Mouse (Mus musculus) granulocyte monocyte progenitor cell, adult 5-6 weeks (primary cell): ENCODE measurements around the gene Dscaml1. TPM values are rescaled to one million over a fixed set of nuclear protein-coding genes. Genes with fewer than 3 reads are reported as not detected.

Source experiments
- ATAC-seq: replicated peaks from 2 replicates; pipeline ENCODE4 v1.8.0; 2016; ENCODE audit warnings: mild to moderate bottlenecking, moderate TSS enrichment, inconsistent platforms; ENCODE audit not compliant: poor library complexity, severe bottlenecking
- total RNA-seq, 2 experiments: library from RNA; stranded (forward) in 1 of 2; stranded (reverse) in 1 of 2; fragments of 200-712, 200-1000 nt in 1 of 2; fragments of >200 nt in 1 of 2; fragmentation: Nextera tagmentation in 1 of 2; gene quantifications; 2 replicates each; pipeline ENCODE4 v1.2.3; 2014 to 2017

The Dscaml1 gene
- total RNA-seq, 2 experiments from 2014 or later = not detected

DNA sequence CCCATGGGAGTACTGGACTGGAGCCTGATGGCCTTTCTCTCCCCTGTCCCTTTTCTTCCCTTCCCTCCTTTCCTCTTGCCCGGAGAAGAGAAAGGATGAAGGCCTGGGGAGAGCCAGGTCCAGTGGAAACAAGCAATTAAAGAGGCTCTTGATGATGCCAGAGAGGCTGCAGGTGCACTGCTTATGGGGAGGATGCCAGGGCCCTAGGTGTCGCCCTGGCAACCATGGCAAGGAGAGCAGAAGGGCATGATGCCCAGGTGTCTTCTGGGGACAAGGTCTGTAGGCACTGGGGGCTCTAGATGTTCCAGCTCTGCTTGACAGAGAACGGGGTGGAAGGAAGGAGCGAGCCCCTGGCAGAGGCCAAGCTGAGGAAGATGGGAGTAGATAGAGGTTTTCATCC, 23.2 kb downstream of the Dscaml1 start:
- no peak for ATAC-seq

DNA sequence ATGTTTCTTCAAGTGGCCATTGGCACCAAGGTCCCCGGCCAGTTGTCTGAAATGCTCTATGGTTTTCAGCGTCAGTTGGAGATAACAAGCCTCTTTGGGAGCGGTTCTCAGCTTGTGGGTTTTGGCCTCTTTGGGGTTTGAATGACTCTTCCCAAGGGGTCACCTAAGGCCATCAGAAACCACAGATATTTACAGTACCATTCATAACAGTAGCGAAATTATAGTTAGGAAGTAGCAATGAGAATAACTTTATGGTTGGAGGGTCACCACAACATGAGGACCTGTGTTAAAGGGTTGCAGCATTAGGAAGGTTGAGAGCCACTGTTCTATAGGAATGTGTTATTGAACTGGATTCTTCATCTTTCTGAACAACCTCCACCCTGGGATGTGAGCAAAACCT, 24.9 kb downstream of the Dscaml1 start:
- ATAC-seq = no peak

DNA sequence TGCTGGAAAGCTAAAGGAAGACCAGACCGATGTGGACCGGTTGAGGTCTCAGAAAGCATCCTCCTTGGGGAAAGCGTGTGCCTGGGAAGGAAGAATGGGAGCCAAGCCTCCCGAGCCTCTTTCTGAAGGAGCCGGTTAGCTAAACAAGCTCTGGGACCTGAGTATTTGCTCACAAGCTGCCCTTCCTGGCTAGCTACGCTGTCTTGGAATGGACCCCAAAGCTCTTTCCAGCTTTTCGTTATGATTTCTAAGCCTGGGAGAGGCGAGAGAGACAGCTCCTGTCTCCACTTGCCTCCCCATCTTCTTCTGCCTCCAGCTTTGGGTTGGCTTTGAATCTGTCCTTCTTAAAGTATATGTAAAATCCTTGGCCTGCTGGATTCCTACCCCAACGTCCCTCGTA, 27.6 kb downstream of the Dscaml1 start:
- ATAC-seq = no peak

DNA sequence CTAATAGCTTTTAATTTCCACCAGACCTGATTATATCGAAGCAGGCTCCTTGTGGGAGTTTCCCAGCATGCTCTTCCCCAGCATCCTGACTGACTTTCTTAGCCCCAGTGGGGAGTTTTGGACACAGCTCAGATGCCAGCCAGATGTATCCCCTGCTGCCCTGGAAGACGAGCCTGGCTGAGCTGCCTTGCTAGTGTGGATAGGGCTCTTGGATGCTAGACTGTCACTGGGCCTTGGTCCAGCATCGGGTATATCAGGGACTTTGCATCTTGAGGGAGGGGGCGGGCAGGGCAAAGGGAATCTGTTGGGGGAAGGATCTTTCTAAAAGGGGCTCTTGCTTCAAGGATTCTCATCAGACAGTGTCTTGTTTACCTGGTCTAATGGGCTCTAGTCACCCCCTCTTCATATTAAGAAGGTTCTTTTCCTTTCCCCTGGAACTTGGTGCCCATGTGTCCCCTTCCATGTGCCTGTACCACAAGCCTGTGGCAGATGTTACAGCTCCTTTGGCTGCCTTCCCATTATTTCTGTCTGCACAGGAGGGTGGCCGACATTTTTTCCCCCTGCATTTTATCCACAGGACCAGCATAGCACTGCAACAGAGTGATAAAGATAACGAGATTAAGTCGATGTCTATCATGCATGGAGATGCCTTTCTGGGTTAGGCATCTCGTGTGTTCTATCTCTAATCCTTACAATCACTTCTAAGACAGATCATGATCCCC, 28.6 kb downstream of the Dscaml1 start:
- no peak for ATAC-seq

DNA sequence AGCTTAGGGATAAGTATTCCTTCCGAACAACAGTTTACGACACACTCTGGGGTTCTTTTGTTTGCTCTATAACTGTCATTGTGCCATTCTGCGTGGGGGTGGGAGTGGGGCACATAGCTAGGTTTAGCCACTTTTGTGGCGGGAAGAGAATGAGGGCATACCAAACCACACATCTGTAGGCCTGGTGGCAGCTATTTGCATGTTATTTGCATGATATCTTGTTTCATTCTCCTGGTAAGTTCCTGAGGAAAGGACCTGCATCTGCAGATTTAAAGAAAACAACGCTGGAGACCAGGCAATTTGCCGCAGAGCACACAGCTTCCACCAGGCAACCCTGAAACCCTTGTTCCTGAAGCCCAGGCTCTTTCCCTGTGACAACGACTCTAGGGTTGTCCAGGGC, 30.8 kb downstream of the Dscaml1 start:
- no peak for ATAC-seq

DNA sequence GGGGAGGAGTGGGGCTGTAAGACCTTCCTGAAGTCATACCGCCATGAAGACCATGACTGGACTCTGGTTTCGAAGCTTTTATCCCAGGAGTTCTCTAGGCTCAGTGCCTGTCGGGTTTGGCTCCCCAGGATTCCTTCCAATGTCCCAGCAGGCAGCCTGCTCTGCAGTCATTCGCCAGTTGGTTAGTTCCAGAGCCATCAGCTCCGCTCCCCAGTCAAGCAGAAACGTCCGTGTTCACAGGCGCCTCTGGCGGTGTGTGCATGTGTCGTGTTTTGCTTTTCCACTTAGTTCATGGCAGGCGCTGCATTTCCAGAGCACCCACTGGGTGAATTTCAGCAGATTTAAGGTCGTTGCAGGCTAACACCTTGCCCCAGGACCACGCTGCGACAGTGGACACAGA, 31.9 kb downstream of the Dscaml1 start:
- ATAC-seq = no peak

DNA sequence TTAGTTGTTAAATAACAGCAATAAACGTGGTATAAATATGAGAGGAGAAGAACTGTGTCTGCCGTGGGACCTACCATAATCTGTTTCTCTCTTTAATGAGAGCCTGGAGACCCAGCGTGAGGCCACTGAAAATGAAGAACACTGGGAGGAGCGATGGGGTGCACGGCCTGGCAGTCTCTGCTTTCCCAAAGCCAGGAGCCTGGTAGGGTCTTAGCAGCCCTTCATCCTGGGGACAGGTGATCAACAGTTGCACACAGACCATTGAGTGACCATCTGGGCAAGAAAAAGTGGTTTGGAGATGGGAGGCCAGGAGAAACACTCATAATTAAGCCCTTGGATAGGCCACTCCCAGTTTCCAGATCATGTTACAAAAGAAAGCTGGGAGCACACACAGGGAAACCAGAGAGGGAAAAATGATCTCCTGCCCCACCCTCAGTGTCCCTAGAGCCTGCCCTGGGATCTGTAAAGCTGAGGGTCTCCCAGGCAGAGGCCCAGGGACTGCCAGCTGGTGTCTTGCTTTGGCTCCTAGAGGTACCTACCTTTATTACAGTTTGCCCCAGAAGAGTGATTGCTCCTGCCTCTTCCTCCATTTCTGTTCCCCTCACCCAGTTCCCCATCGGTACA, 39.1 kb downstream of the Dscaml1 start:
- no peak for ATAC-seq

DNA sequence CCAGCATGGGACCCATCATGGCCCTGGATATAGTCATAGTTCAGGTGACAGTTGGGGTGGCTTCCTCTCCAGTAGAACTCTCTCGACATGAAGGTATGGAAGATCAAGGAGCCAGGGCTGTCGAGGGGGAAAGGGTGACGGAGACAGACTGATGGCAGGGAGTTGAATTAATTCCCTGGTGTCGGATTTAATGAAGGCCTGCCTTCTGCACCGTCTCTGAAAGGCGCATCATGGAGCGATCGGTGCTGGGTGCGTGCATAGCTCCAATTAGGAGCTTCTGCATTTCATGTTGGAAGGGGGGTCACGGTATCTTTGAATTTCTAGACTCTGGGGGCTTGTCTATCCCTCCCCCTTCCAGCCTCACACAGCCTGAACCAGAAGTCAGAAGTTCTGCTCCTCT, 41.8 kb downstream of the Dscaml1 start:
- no peak for ATAC-seq

DNA sequence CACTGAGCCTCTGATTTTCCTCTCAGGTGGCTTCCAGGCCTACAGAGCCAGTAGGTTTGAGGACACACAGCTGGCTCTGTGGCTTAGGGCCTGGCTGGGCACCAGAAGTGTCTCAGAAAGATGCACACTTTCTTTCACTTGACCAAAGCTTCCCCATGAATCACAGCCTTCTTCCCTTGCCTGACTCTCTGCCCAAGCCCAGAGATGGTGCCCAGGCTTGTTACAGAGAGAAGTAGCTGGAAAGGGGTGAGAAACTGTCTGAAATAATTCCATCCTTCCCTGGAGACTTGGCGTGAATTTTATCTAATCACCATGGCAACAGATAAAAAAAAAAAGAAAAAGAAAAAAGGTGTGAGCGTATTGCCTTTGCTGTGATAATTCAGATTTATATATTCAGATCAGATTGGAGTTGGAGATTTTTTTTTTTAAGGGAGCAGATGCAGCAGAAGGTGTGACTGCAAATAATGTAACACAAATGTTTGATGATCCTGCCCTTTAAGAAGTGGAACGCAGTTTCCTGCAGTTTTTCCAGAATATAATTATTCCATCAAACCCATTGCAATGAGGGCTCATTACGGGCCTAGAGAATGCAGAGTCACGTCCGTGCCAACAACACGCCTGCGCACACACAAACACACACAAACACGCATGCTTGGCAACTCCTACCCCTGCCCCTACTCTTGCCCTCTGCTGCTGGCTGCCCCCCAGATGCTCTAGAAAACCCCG, 44.5 kb downstream of the Dscaml1 start:
- no peak for ATAC-seq

DNA sequence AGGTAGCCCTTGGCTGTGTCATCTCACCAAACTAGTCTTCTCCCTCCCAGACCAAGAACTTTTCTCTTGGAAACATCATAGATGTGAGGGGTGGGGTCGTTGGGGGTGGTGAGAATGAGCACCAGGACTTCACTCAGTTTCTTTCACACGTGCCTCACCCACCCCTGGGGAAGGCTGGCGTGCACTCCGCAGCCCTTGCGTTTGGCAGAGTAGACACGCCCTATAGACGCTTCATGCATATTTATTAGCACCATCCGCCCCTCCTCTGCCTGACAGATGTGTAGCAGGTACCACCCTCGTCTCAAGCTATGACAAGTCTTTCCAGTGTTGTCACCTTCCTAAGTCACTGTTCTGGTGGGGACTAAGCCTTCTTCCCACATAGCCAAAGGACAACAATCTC, 45.3 kb downstream of the Dscaml1 start:
- ATAC-seq = no peak

DNA sequence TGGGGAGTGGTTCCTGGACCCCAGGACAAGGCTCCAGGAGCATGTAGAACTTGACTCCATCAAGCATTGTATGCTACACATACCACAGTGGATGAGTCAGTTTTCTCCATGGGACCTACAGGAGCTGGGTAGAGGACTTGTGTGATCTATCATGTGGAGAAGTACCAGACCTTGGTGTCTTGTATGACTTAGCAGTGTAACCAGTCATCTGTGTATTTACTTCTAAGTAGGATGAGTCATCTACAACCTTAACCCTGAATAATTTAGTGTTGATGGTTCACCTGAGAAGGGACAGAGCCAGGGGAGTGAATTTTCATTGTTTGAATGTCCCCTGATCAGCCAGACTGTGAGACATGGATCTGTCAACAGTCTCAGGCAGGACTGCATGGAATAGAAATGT, 48.4 kb downstream of the Dscaml1 start:
- ATAC-seq = no peak

DNA sequence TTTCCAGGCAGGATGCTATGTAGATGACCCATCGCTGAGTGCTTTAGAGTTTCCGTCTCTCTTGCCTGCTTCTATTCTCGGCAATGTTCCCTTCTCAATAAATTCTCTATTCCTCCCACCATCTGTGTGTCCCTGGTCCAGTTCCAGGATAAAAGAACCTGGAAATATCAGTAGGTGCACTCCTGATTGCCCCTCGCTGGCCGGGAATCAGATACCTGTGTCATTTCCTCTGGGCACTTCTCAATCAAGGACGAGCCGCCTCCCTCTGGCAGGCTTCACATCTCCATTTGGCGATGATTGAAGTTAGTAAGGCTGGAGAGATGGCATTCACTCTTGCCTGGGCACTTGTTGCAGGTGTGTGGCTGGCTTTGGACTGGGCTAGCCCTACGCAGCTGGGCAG, 54.5 kb downstream of the Dscaml1 start:
- ATAC-seq = no peak

DNA sequence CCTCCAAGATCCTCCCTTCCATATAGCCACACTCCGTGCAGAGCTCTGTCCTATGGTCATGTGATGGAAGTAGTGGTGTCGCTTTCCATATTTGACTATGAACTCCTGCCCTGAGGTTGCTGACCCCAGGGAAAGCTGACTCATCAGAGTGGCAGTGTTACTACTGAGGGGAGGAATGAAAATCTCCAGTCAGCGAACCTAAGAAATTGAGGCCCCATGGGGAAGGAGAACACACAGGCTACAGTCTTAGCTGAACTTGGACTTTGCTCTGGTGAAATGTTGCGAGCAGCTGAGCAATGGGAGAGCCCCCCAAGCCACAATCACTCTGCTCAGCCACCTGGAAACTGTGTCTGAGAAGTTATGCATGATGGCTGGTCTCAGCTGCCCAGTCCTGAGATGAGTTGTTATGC, 60.2 kb downstream of the Dscaml1 start:
- ATAC-seq = no peak

DNA sequence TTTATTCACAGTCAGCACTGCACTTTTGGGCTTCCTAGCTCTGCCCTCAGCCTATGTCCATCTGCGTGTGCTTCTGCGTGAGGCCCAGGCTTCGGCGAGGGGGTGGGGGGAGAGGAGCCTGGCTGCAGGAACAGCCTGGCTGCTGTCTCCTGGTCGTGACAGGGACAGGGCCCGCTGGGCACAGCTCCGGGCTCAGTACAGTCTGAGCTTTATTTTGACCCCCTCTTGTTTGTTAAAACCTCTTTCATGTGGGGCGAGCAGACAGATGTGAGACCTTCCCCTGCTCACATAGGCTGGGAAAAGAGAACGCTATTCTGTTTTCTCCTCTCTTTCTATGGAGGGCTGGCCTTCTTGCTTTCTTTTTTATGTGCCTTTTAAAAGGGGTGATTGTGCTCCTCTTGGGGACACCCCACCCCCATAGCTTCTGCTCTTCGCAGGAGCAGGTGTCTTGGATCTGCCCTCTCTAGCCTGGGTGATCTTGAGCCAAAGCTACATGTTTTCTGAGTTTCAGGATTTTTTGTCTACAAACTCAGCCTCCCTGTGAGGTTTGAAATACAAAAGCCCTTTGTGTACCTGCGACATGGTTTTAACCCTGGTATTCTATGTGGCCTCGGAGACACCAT, 60.9 kb downstream of the Dscaml1 start:
- no peak for ATAC-seq

DNA sequence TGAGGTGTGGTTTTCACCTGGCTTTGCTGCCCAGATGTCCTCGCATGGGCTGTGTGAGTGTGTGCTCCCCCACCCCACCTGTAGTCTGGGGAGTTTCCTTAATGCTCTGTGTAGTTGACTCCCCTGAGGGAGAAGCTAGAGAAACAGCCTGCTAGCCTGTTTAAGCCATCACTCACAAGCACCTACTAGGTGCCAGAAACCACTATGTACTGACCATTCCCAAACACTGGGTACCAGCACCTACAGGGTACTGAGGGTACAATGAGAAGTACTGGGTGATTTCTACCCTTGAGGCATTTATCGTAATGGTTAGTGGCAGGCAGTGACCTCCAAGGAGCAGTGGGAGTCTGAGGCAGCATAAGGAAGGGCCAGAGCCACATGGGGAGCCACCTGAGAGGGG, 64.5 kb downstream of the Dscaml1 start:
- ATAC-seq = no peak

DNA sequence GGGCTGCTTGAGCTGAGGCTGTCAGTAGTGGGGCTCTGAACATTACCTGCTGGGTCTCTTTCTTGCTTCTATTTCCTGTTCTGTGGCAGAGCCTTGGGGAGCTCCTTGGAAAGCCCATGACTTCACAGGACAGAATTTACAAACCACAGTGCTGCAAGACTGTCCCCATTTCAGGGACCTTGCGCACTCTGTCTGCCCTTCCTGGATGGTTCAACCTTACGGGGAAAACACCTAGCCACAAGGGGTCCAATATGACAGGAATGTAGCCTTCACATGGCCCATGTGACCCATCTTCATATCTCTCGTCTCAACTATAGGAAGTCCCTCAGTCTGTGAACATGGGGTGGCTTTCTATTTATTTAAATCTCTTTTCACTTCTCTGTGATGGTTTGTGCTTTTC, 68.5 kb downstream of the Dscaml1 start:
- no peak for ATAC-seq

DNA sequence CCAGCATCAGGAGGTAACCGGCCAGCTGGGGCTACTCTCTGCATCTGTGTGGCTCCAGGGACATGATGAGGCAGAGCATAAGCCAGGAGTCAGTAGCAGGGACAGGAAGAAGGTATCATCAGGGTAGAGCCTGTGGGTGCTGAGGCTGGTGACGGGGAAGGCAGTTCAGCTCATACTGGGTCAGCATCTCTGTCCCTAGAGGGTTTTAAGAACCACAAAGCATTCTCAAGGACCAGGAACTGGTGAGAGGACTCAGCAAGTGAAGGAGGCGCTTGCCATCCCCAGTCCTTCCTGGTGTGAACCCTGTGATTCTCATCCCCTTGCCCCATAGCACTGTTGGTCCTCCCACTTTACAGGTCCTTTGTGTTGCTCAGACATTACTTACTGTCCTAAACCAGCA, 69.9 kb downstream of the Dscaml1 start:
- no peak for ATAC-seq

DNA sequence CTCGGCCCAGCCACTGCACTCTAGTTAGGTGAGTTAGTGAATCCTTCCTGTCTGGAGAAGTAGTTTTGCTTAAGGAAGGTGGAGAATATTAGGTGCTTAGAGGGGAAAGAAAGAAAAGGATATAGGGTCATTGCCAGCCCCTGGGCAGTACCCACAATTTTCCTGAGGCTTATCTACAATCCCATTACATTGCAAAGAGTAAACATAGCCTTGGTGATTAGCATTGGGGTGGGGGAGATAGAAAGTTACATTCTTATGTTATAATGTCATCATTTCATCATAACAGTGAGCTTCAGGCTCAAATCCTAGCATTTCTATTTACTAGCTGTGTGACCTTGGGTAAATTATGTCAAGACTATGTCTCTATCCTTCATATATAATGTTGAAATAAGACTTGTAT, 70.5 kb downstream of the Dscaml1 start:
- ATAC-seq = no peak

DNA sequence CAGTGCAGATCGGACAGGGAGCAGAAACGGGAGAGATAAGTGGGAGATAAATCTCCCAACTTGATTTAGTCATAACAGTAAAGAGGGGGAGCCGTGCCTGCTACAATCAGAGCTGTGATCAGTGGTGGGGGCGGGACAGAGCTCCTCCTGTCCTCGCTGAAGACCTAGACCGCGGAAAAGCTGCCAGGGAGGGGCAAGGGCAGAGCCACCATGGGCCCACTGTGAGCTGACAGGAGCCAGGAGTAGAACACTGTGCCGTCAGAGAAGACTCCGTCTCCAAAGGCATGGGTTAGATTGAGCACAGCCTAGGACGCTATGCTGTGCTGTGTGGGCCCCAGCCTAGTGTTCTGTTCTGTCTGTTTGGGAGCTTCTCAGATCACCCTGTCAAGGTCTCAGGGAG, 72.8 kb downstream of the Dscaml1 start:
- peak; percentile 26; the same call in 1 of the 2 replicates for ATAC-seq

DNA sequence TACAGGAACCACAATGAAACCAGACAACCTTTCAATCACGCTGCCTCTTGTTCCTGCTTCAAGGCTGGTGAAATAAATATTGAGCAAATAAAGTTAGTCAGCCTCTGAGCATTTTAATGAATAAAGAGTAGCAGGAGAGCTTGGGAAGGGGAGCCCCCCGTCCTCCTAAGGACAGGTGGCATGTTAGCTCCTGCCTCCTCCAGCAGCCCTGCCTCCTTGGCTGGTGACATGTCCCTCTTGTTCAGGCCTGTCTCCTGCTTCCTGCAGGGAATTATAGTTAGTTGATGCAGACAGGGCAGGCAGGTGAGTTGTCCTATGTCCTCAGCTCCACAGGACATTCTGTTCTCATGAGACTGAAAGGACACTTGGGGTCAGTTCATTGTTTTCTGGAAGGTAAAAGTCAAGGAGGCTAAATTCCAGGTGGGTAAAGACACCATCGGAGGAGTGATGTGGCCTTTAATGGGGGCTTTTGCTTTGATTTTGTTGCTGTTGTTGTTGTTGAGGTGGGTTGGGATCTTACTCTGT, 73.7 kb downstream of the Dscaml1 start:
- no peak for ATAC-seq
